Mouse (Mus musculus): Measurements from ENCODE around the gene Hmgb1. TPM values are rescaled to one million over a fixed set of nuclear protein-coding genes. Genes with fewer than 3 reads are reported as not detected.
A peak's percentile ranks its signal among the peaks of the same experiment; 100 is the strongest.

Hmgb1 gene
- polyA plus RNA-seq, 1 experiment = 231 TPM

DNA sequence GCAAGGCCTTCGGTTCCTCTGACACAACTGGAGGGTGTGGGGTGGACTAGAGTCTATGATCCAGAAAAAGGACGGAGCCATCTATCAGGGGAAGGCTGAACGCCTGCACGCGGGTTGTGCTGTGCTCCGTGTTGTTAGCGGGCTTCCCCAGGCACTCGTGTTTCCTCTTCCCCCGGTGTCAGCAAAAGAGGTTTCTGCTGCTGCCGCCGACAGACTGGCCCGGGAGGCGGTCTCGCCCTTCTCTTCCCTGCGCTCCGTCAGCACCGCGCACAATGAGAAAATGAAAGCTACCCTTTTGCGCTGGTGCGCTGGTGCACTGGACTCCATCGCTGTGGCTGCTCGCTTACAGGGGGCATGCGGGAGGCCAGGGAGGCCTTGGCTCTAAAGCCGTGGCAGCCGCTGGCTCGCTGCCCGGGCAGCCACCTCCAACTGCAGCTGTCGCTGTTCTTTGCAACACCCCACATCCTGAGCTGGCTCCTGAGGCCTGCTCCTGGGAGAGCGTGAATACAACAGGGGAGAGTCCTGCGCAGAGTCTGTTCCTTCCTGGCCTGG, 153.0 kb downstream of the Hmgb1 start:
- TF ChIP-seq POLR2A (IDR thresholded peaks at IDR 0.05; ENCODE audit: borderline replicate concordance, control insufficient read depth, low read depth, low read length) (peak; percentile 79), CTCF (IDR thresholded peaks at IDR 0.05; ENCODE audit: control insufficient read depth, insufficient read depth, low read length) (no peak)
- H3K4me1 ChIP-seq (ENCODE audit: control insufficient read depth, insufficient read depth, low read length) = no peaks in the 10 kb centered on the region; the same call in 1 of the 2 replicates
- WGBS = under 1% methylated on average over 30 of the region's 30 CpGs
- peak overlapping the region; percentile 66 for H3K4me3 ChIP-seq (replicated peaks; ENCODE audit: control insufficient read depth, low read depth, low read length)
- peak overlapping the region; percentile 78 for H3K27ac ChIP-seq (ENCODE audit: control insufficient read depth, insufficient read depth, low read depth, low read length, poor library complexity)

DNA sequence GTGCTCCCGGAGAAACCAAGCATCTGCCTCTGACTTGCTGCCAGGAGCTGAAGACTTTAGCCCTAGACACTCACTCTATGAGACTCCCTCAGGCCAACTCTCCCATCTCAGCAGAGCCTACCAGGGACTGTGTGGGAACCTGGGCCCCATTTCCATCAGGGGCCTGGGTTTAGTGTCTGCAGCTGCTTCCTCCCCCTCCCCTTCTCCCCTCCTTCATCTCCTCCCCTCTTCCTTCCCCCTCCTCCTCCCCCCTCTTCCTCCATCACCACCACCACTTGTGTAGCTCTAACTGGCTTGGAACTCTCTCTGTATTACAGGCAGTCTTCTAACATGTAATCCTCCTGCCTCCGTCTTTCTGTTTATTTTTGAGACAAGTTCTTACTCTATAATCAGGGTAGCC, 154.2 kb downstream of the Hmgb1 start:
- H3K4me1 ChIP-seq (ENCODE audit: control insufficient read depth, insufficient read depth, low read length) = no peaks in the 10 kb centered on the region; the same call in 1 of the 2 replicates
- H3K4me3 ChIP-seq (replicated peaks; ENCODE audit: control insufficient read depth, low read depth, low read length) = no peak overlapping the region
- H3K27ac ChIP-seq (ENCODE audit: control insufficient read depth, insufficient read depth, low read depth, low read length, poor library complexity) = no peak overlapping the region
- no peak for TF ChIP-seq CTCF (IDR thresholded peaks at IDR 0.05; ENCODE audit: control insufficient read depth, insufficient read depth, low read length)
- WGBS = 48% methylated on average over 2 of the region's 2 CpGs

GRCm38 (mm10) chr5:149028394-149028793, 155.9 kb downstream of the Hmgb1 start:
- no peak for TF ChIP-seq CTCF (IDR thresholded peaks at IDR 0.05; ENCODE audit: control insufficient read depth, insufficient read depth, low read length)
- no peak for TF ChIP-seq POLR2A (IDR thresholded peaks at IDR 0.05; ENCODE audit: borderline replicate concordance, control insufficient read depth, low read depth, low read length)
- H3K4me3 ChIP-seq (replicated peaks; ENCODE audit: control insufficient read depth, low read depth, low read length) = no peak overlapping the region
- H3K4me1 ChIP-seq (ENCODE audit: control insufficient read depth, insufficient read depth, low read length) = no peaks in the 10 kb centered on the region; the same call in 1 of the 2 replicates
- 64% methylated on average over 5 of the region's 5 CpGs for WGBS
- no peak overlapping the region for H3K27ac ChIP-seq (ENCODE audit: control insufficient read depth, insufficient read depth, low read depth, low read length, poor library complexity)

GRCm38 (mm10) chr5:149027389-149027788, 156.9 kb downstream of the Hmgb1 start:
- Histone ChIP-seq H3K27ac (ENCODE audit: control insufficient read depth, insufficient read depth, low read depth, low read length, poor library complexity) (no peak overlapping the region), H3K4me3 (replicated peaks; ENCODE audit: control insufficient read depth, low read depth, low read length) (no peak overlapping the region), H3K4me1 (ENCODE audit: control insufficient read depth, insufficient read depth, low read length) (no peaks in the 10 kb centered on the region; the same call in 1 of the 2 replicates)
- 79% methylated on average over 8 of the region's 8 CpGs for WGBS
- TF ChIP-seq CTCF (IDR thresholded peaks at IDR 0.05; ENCODE audit: control insufficient read depth, insufficient read depth, low read length) (no peak), POLR2A (IDR thresholded peaks at IDR 0.05; ENCODE audit: borderline replicate concordance, control insufficient read depth, low read depth, low read length) (no peak)

- 23% methylated on average over 7 of the region's 7 CpGs for WGBS
- Histone ChIP-seq H3K27ac (ENCODE audit: control insufficient read depth, insufficient read depth, low read depth, low read length, poor library complexity) (no peak overlapping the region), H3K4me1 (ENCODE audit: control insufficient read depth, insufficient read depth, low read length) (peaks cover 5% of the 10 kb centered on the region), H3K4me3 (replicated peaks; ENCODE audit: control insufficient read depth, low read depth, low read length) (no peak overlapping the region)
- TF ChIP-seq POLR2A (IDR thresholded peaks at IDR 0.05; ENCODE audit: borderline replicate concordance, control insufficient read depth, low read depth, low read length) (no peak), CTCF (IDR thresholded peaks at IDR 0.05; ENCODE audit: control insufficient read depth, insufficient read depth, low read length) (no peak)
These were observed 163.2 kb downstream of the Hmgb1 start for GRCm38 (mm10) chr5:149021120-149021519.

GRCm38 (mm10) chr5:149020681-149021062, 163.6 kb downstream of the Hmgb1 start:
- 78% methylated on average over 16 of the region's 16 CpGs for WGBS
- Histone ChIP-seq H3K4me1 (ENCODE audit: control insufficient read depth, insufficient read depth, low read length) (peaks cover 5% of the 10 kb centered on the region), H3K27ac (ENCODE audit: control insufficient read depth, insufficient read depth, low read depth, low read length, poor library complexity) (peak overlapping the region; percentile 12; the same call in 1 of the 2 replicates), H3K4me3 (replicated peaks; ENCODE audit: control insufficient read depth, low read depth, low read length) (no peak overlapping the region)
- TF ChIP-seq POLR2A (IDR thresholded peaks at IDR 0.05; ENCODE audit: borderline replicate concordance, control insufficient read depth, low read depth, low read length) (no peak), CTCF (IDR thresholded peaks at IDR 0.05; ENCODE audit: control insufficient read depth, insufficient read depth, low read length) (no peak)

- no peak for TF ChIP-seq POLR2A (IDR thresholded peaks at IDR 0.05; ENCODE audit: borderline replicate concordance, control insufficient read depth, low read depth, low read length)
- no peak for TF ChIP-seq CTCF (IDR thresholded peaks at IDR 0.05; ENCODE audit: control insufficient read depth, insufficient read depth, low read length)
These were observed 164.1 kb downstream of the Hmgb1 start for GRCm38 (mm10) chr5:149020059-149020680.

DNA sequence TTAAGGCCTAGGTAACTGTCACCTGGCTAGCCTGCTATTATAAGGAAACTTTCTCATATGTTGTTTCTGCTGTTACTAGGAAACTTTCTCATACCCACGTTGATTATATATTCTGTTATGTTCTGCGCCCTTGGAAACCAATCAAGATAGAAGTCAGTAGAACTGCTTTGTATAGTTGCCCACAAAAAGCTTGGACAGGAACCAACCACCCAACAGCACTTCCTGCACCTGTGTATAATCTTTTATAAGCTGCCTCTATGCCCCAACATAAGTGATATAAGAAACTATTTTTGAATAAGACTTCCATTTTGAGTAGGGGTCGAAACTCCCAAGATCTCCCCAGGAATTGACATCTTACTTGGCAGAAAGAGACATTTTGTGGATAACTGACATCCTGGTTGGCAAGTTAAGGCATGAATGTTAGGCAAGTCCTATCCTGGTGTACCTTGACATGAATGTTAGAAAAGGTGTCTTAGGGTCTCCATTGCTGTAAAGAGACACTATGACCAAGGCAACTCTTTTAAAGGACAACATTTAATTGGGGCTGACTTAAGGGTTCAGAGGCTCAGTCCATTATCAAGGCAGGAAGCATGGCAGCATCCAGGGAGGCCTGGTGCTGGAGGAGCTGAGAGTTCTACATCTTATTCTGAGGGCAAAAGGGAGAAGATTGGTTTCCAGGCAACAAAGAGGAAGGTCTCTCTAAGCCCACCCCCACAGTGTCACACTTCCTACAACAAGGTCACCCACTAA, 166.4 kb downstream of the Hmgb1 start:
- Histone ChIP-seq H3K27ac (ENCODE audit: control insufficient read depth, insufficient read depth, low read depth, low read length, poor library complexity) (no peak overlapping the region), H3K4me1 (ENCODE audit: control insufficient read depth, insufficient read depth, low read length) (peaks cover 5% of the 10 kb centered on the region), H3K4me3 (replicated peaks; ENCODE audit: control insufficient read depth, low read depth, low read length) (no peak overlapping the region)
- WGBS = 15% methylated on average over 3 of the region's 3 CpGs
- TF ChIP-seq CTCF (IDR thresholded peaks at IDR 0.05; ENCODE audit: control insufficient read depth, insufficient read depth, low read length) = no peak
- no peak for TF ChIP-seq POLR2A (IDR thresholded peaks at IDR 0.05; ENCODE audit: borderline replicate concordance, control insufficient read depth, low read depth, low read length)

More at GRCm38 (mm10) chr5:149020059-149020680, 164.1 kb downstream of the Hmgb1 start:
- H3K4me1 ChIP-seq (ENCODE audit: control insufficient read depth, insufficient read depth, low read length) = peaks cover 5% of the 10 kb centered on the region
- H3K27ac ChIP-seq (ENCODE audit: control insufficient read depth, insufficient read depth, low read depth, low read length, poor library complexity) = peak overlapping the region; percentile 12; the same call in 1 of the 2 replicates
- WGBS = 52% methylated on average over 18 of the region's 18 CpGs
- no peak overlapping the region for H3K4me3 ChIP-seq (replicated peaks; ENCODE audit: control insufficient read depth, low read depth, low read length)

All from bone marrow, adult 2 months (tissue).